Mouse (Mus musculus) mature B cell (primary cell): ENCODE measurements around the gene Wnk4.

ENCODE experiments used
- in situ Hi-C: fragments of 300-500 bp; cut with MboI; formaldehyde crosslinking; loops from 2 replicates; pipeline ENCODE4 v1.14.3; 2019

Wnk4 gene

DNA sequence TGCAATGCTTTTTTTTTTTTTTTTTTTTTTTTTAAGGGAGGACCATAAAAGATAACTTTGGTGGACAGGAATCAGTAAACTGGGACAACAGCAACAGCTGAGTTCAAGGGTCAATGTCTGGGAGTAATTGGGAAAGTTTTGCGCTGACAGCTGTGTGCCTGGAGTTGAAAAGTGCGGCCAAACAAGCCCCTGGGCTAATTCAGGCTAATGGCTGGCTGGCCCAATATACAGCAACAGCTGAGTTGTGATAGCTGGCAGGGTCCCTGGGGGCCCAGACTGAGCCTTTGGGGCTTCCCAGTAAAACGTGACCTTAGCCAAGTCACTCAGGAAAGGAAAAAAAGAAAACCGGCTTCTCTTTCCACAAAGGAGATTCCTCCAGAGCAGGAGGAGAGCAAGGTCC, 15.3 kb upstream of the Wnk4 start:
- in situ Hi-C loops = loop anchor here (5.0 kb wide), 1 partner anchor 33 kb away; no protein-coding TSS in a partner anchor

GRCm38 (mm10) chr11:101245855-101246701, 14.3 kb upstream of the Wnk4 start, which contains the start of gene Ramp2:
Gene Ramp2, plus strand, starts transcription at chr11:101246028.
- in situ Hi-C loops = loop anchor here (5.0 kb wide), 1 partner anchor 34 kb away; no protein-coding TSS in a partner anchor

GRCm38 (mm10) chr11:101246702-101247012, 13.7 kb upstream of the Wnk4 start:
- in situ Hi-C loops = loop anchor here (5.0 kb wide), 1 partner anchor 34 kb away; no protein-coding TSS in a partner anchor

GRCm38 (mm10) chr11:101247521-101248030, 12.8 kb upstream of the Wnk4 start:
- in situ Hi-C loops = loop anchor here (5.0 kb wide), 1 partner anchor 35 kb away; no protein-coding TSS in a partner anchor

GRCm38 (mm10) chr11:101248258-101248994, 11.9 kb upstream of the Wnk4 start:
- in situ Hi-C loops = loop anchor here (5.0 kb wide), 1 partner anchor 36 kb away; no protein-coding TSS in a partner anchor

- in situ Hi-C loops = no loop called here
Measured at GRCm38 (mm10) chr11:101251031-101251430, 9.3 kb upstream of the Wnk4 start.

DNA sequence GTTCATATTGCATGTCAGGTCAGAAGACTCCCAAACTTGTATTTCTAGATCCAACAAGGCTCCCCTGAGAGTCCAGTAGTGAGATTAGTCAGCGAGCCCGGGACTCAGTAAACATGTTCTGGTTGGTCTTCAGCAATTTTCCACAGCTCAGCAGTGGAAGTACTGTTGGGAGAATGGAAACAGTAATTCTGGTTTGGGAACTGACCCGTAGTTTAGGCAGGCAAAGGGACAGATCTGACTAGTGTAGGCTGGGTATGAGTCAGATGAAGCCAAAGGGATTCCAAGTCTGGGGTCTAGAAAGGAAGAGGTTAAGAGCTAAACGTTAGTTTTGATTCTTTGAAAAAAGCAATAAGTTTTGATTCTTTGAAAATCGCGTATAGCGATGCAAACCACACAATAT, 7.4 kb upstream of the Wnk4 start:
- in situ Hi-C loops = no loop called here

GRCm38 (mm10) chr11:101253613-101254389, 6.6 kb upstream of the Wnk4 start, which contains the start of gene Vps25:
Gene Vps25, plus strand, starts transcription at chr11:101253707.
- in situ Hi-C loops = no loop called here

- in situ Hi-C loops = no loop called here
Measured at GRCm38 (mm10) chr11:101255826-101256775, 4.3 kb upstream of the Wnk4 start.

- in situ Hi-C loops = no loop called here
Measured at GRCm38 (mm10) chr11:101259261-101259712, 1.1 kb upstream of the Wnk4 start.

GRCm38 (mm10) chr11:101260826-101261380, 536 bp downstream of the Wnk4 start:
- in situ Hi-C loops = no loop called here

DNA sequence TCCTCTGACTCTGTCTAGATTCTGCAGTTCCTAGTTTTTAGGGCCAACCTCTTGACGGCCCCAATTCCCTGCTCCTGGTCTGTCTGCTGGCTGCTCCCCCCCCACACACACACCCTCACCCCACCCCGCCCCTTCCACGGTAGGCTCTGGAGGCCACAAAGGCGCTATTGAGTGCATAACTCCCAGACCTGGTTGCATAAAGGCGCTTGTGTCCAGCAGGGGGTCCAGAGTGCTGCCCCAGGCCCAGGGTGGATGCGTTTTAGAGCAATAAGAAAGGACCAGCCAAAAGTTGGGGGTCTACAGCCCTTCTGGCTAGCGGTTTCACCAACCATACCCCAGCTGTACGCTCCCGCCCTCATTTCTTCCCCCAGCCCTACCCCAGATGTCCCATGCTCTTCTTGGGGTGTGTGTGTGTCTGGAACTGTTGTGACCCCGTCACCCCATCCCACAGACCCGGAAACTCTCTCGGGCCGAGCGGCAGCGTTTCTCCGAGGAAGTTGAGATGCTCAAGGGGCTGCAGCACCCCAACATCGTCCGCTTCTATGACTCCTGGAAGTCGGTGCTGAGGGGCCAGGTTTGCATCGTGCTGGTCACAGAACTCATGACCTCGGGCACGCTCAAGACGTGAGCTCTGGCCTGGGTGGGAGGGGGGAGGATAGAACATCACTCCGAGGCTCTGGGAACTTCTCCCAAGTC, 2.1 kb downstream of the Wnk4 start:
- in situ Hi-C loops = no loop called here

GRCm38 (mm10) chr11:101263138-101263988, 3.0 kb downstream of the Wnk4 start:
- in situ Hi-C loops = no loop called here

GRCm38 (mm10) chr11:101263989-101264280, 3.6 kb downstream of the Wnk4 start:
- in situ Hi-C loops = no loop called here

- in situ Hi-C loops = no loop called here
Measured at GRCm38 (mm10) chr11:101264954-101265471, 4.6 kb downstream of the Wnk4 start.

GRCm38 (mm10) chr11:101265906-101266305, 5.5 kb downstream of the Wnk4 start:
- in situ Hi-C loops = no loop called here

DNA sequence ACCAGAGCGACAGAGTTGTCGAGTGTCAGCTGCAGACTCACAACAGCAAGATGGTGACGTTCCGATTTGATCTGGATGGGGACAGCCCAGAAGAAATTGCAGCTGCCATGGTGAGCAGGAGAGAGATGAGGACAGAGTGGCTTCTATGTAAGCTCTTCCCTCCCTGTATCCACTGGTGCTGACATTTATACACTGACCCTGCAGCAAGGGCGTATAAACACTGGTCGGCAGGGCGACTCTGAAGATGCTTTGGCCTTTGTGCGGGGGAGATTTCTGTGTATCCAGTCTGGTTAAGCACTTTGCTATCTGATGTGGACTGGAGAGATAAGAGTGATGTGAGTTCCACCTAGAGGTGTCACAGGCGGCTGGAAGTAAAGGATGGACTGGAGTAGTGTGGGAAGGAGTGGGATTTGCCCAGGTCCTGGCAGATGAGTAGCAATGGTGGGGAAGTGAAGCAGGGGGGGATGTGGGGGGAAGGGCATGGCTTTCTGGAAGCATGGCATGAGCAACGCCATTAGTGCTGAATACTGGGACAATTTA, 9.3 kb downstream of the Wnk4 start:
- in situ Hi-C loops = no loop called here

DNA sequence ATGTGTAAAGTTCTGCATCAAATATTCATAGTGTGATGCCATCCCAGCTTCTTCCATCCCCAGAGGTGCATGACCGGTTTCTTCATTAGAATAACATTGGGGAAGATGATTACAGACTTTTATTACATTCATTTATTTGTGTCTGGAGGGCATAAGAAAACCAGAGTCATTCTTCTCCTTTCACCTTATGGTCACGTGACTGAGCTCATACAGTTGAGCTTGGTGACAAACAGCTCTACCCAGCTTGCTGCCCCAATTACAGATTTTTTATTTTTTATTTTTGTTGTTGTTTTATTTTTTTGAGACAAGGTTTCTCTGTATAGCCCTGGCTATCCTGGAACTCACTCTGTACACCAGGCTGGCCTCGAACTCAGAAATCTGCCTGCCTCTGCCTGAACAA, 12.1 kb downstream of the Wnk4 start:
- in situ Hi-C loops = no loop called here
